Mouse (Mus musculus) monocyte, adult 2 months (primary cell): ENCODE results near the gene Smyd3.
"Not testable (repeated sequence)": the region's sequence is repeated elsewhere in the genome, so short reads cannot be mapped to it uniquely, and the experiment has no call there.

Source experiments
- DNase-seq, 2 experiments: peaks; one replicate each; pipeline ENCODE4 v3.0.0; 2022; ENCODE audit warnings: low spot score in 2 of 2, low read depth in 1 of 2

Gene Smyd3

GRCm38 (mm10) chr1:179180546-179180945 lies 337.3 kb downstream of the Smyd3 start:
- DNase-seq: no peak

- no peak for DNase-seq
Observed at GRCm38 (mm10) chr1:179176861-179177658, 340.8 kb downstream of the Smyd3 start.

GRCm38 (mm10) chr1:179174241-179174640 lies 343.6 kb downstream of the Smyd3 start:
- no peak for DNase-seq

GRCm38 (mm10) chr1:179170555-179170954 lies 347.3 kb downstream of the Smyd3 start:
- no peak for DNase-seq

GRCm38 (mm10) chr1:179169749-179170148 lies 348.1 kb downstream of the Smyd3 start:
- DNase-seq: no peak

- DNase-seq: no peak
Observed at GRCm38 (mm10) chr1:179169161-179169560, 348.7 kb downstream of the Smyd3 start.

GRCm38 (mm10) chr1:179164219-179164618 lies 353.6 kb downstream of the Smyd3 start:
- not testable (repeated sequence) for DNase-seq

- DNase-seq: not testable (repeated sequence)
Observed at GRCm38 (mm10) chr1:179162752-179163151, 355.1 kb downstream of the Smyd3 start.

GRCm38 (mm10) chr1:179161947-179162346 lies 355.9 kb downstream of the Smyd3 start:
- no peak for DNase-seq

- DNase-seq: no peak
Observed at GRCm38 (mm10) chr1:179160697-179161096, 357.1 kb downstream of the Smyd3 start.

- DNase-seq: no peak
Observed at GRCm38 (mm10) chr1:179152376-179152775, 365.5 kb downstream of the Smyd3 start.

GRCm38 (mm10) chr1:179151275-179151674 lies 366.6 kb downstream of the Smyd3 start:
- DNase-seq: no peak

- DNase-seq: no peak
Observed at GRCm38 (mm10) chr1:179149468-179150140, 368.2 kb downstream of the Smyd3 start.

- DNase-seq: no peak
Observed at GRCm38 (mm10) chr1:179146730-179147167, 371.1 kb downstream of the Smyd3 start.

GRCm38 (mm10) chr1:179143154-179143832 lies 374.5 kb downstream of the Smyd3 start:
- no peak for DNase-seq

- DNase-seq: no peak
Observed at GRCm38 (mm10) chr1:179142177-179142576, 375.7 kb downstream of the Smyd3 start.

- no peak for DNase-seq
Observed at GRCm38 (mm10) chr1:179141071-179141650, 376.7 kb downstream of the Smyd3 start.

GRCm38 (mm10) chr1:179137145-179137477 lies 380.7 kb downstream of the Smyd3 start:
- no peak for DNase-seq

- no peak for DNase-seq
Observed at GRCm38 (mm10) chr1:179136461-179137144, 381.2 kb downstream of the Smyd3 start.

GRCm38 (mm10) chr1:179129995-179130394 lies 387.8 kb downstream of the Smyd3 start:
- DNase-seq: no peak

- DNase-seq: no peak
Observed at GRCm38 (mm10) chr1:179126287-179126686, 391.6 kb downstream of the Smyd3 start.
